Mouse (Mus musculus) inflammation-experienced regulatory T-cells, adult 6 months (primary cell): Measurements from ENCODE around the gene Gm30737. TPM values are rescaled to one million over a fixed set of nuclear protein-coding genes. Genes with fewer than 3 reads are reported as not detected.
"Not testable (repeated sequence)": the region's sequence is repeated elsewhere in the genome, so short reads cannot be mapped to it uniquely, and the experiment has no call there.

Source experiments
- ATAC-seq: one replicate; pipeline ENCODE4 v1.8.0; 2017
- polyA plus RNA-seq, 3 experiments: library from polyadenylated mRNA; unstranded; fragments of 100-300 nt; shearing (Covaris generic); gene quantifications; one replicate each; pipeline ENCODE4 v1.2.1; 2017

The Gm30737 gene
- polyA plus RNA-seq, result not detected

DNA sequence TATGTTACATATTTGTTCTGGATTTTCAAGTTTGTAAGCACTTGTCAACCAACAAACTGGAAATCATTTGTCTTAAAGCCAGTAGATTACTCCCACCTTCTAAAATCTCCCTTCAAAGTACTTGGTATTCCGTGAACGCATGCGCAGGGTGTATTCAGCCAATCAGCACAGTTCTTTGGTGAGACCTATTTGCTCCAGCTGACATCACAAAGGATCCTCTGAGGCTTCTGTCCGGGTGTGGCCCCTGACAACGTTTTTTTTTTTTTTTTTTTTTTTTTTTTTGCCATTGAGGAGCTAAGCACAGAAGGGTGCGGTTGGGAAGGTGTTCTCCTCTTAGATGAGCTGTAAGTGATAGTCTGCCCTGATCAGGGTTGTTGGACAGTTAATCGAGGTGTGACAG lies at the start of gene Gm30737:
Gene Gm30737 (plus strand): TSS at position 301 of the 400 bp plus-strand sequence.
- ATAC-seq, result not testable (repeated sequence)
